Comparison of ENCODE assay signal across 19 mouse cellular contexts in the genomic region with DNA sequence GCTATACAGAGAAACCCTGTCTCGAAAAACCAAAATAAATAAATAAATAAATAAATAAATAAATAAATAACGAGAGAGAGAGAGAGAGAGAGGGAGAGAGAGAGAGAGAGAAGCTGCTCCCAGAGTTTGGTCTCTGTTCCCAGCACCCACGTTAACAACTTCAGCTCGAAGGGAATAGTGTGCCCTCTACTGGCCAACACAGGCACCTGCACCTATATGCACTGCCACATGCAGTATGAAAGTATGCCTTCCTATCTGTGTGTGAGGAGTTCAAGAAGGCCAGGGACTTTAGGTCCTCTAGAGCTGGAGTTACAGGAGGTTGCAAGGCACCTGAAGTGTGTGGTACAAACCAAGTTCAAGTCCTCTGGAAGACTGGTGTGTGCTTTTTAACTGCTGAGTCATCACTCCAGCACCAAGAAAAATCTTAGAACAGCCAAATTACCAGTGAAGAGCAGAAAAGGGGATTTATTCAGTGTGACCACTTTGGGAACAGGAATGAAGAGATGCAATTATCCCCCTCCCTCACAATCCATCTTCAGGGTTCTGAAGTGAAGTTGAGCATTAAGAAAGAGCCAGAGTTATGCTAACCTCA. TPM values are rescaled to one million over a fixed set of nuclear protein-coding genes. Genes with fewer than 3 reads are reported as not detected.
DNase-seq lines count a peak whose midpoint lies in the region; ATAC-seq and TF ChIP-seq lines count a peak whose summit lies in the region.
"Had no signal": no experiment of that assay in that cellular context is flagged by ENCODE, and none has a peak within 500 bp of the region (broad histone marks: within the 10 kb centered on the region; RNA-seq: fewer than 3 reads in every experiment).

No protein-coding gene starts in this region.

- no peak for DNase-seq in kidney, adult 18-20 months
- DNase-seq in lung, postnatal 0 days (ENCODE audit: low spot score) = no peak
- DNase-seq in lung, postnatal 4 days = no peak
- no peak for DNase-seq in G1E (ENCODE audit: low spot score)
- no peak for DNase-seq in stomach, postnatal 0 days (ENCODE audit: low spot score)
- DNase-seq in forebrain, embryonic 10.5 days (ENCODE audit: extremely low spot score, low spot score) = no peak
- DNase-seq: adrenal gland, adult 8-10 months; cerebellum, adult 9-10 months; embryo, embryonic 11 days; heart, postnatal 10 days; lung, adult 2 months; thymus, adult 18-20 months had no signal

- H3K27me3 ChIP-seq in kidney, embryonic 14.5 days (ENCODE audit: control insufficient read depth, insufficient read depth, low read length) = peaks cover 24% of the 10 kb centered on the region
- 0 out of 2 replicates have a peak, but pooled peaks cover 6% of the 10 kb centered on the region for H3K27me3 ChIP-seq in lung, postnatal 0 days (replicated peaks; ENCODE audit: insufficient read depth, low read length)
- peaks cover 9% of the 10 kb centered on the region; the same call in 1 of the 2 replicates for H3K27me3 ChIP-seq in G1E (ENCODE audit: insufficient read depth, low read length)
- H3K27me3 ChIP-seq in stomach, postnatal 0 days (ENCODE audit: control insufficient read depth, insufficient read depth, low read length) = no peaks in the 10 kb centered on the region
- H3K27me3 ChIP-seq in forebrain, embryonic 10.5 days (ENCODE audit: poor library complexity, severe bottlenecking) = peaks cover 33% of the 10 kb centered on the region

- 92% methylated on average over 3 of the region's 4 CpGs for WGBS in kidney, embryonic 14.5 days
- 95% methylated on average over 4 of the region's 4 CpGs for WGBS in lung, postnatal 0 days
- 96% methylated on average over 4 of the region's 4 CpGs for WGBS in stomach, postnatal 0 days
- WGBS in forebrain, embryonic 10.5 days = 94% methylated on average over 4 of the region's 4 CpGs

- ATAC-seq in kidney, embryonic 14.5 days (ENCODE audit: low FRiP score, low TSS enrichment) = no peak
- no peak for ATAC-seq in lung, postnatal 0 days
- ATAC-seq in G1E (ENCODE audit: extremely low read depth, insufficient number of reproducible peaks, low FRiP score, poor library complexity, severe bottlenecking) = no peak
- no peak for ATAC-seq in stomach, postnatal 0 days (ENCODE audit: low FRiP score, low TSS enrichment)
- ATAC-seq: CD4-positive, CD25-positive, alpha-beta regulatory T cell, adult 4 months; forebrain, embryonic 15.5 days; hindbrain, embryonic 16.5 days; midbrain, embryonic 15.5 days had no signal

- H3K9me3 ChIP-seq in kidney, embryonic 14.5 days (ENCODE audit: control insufficient read depth, low read length) = no peaks in the 10 kb centered on the region
- no peaks in the 10 kb centered on the region for H3K9me3 ChIP-seq in lung, postnatal 0 days (ENCODE audit: low read length)
- H3K9me3 ChIP-seq in G1E (replicated peaks) = peaks cover 5% of the 10 kb centered on the region
- H3K9me3 ChIP-seq in stomach, postnatal 0 days (ENCODE audit: control insufficient read depth, low read length) = no peaks in the 10 kb centered on the region
- H3K9me3 ChIP-seq in forebrain, embryonic 10.5 days = peaks cover 8% of the 10 kb centered on the region; the same call in 1 of the 2 replicates
- H3K9me3 ChIP-seq: forebrain, embryonic 15.5 days; midbrain, embryonic 15.5 days had no signal

- no peak overlapping the region for H3K4me3 ChIP-seq in kidney, embryonic 14.5 days (ENCODE audit: low read length)
- no peak overlapping the region for H3K4me3 ChIP-seq in lung, postnatal 0 days (ENCODE audit: low read depth, low read length)
- H3K4me3 ChIP-seq in G1E (ENCODE audit: low read depth, low read length) = no peak overlapping the region
- H3K4me3 ChIP-seq in stomach, postnatal 0 days (ENCODE audit: low read depth, low read length) = no peak overlapping the region
- H3K4me3 ChIP-seq in forebrain, embryonic 10.5 days = no peak overlapping the region
- H3K4me3 ChIP-seq: forebrain, embryonic 15.5 days; limb, embryonic 12.5 days; midbrain, embryonic 15.5 days had no signal

- 0 out of 2 replicates have a peak, but pooled peaks cover 3% of the 10 kb centered on the region for H3K4me1 ChIP-seq in kidney, embryonic 14.5 days (ENCODE audit: control insufficient read depth, insufficient read depth, low read length)
- H3K4me1 ChIP-seq in lung, postnatal 0 days (ENCODE audit: insufficient read depth, low read depth, low read length) = no peaks in the 10 kb centered on the region
- peaks cover 6% of the 10 kb centered on the region for H3K4me1 ChIP-seq in G1E (ENCODE audit: insufficient read depth, low read depth, low read length)
- H3K4me1 ChIP-seq in stomach, postnatal 0 days (replicated peaks; ENCODE audit: control insufficient read depth, insufficient read depth) = no peaks in the 10 kb centered on the region
- peaks cover 15% of the 10 kb centered on the region for H3K4me1 ChIP-seq in forebrain, embryonic 10.5 days

- H3K9ac ChIP-seq in kidney, embryonic 14.5 days (ENCODE audit: low read depth, low read length) = no peak overlapping the region
- no peak overlapping the region for H3K9ac ChIP-seq in lung, postnatal 0 days (replicated peaks; ENCODE audit: low read depth)
- H3K9ac ChIP-seq in stomach, postnatal 0 days (ENCODE audit: low read length) = no peak overlapping the region
- H3K9ac ChIP-seq: forebrain, embryonic 15.5 days; limb, embryonic 12.5 days; midbrain, embryonic 15.5 days had no signal

- TF ChIP-seq EP300 in lung, postnatal 0 days (IDR thresholded peaks at IDR 0.05) = no peak
- TF ChIP-seq EP300 in stomach, postnatal 0 days (optimal IDR thresholded peaks at IDR 0.05) = no peak

- H3K36me3 ChIP-seq in kidney, embryonic 14.5 days (ENCODE audit: control insufficient read depth, insufficient read depth, low read length) = no peaks in the 10 kb centered on the region
- H3K36me3 ChIP-seq in lung, postnatal 0 days (ENCODE audit: insufficient read depth, low read length) = no peaks in the 10 kb centered on the region
- no peaks in the 10 kb centered on the region for H3K36me3 ChIP-seq in G1E (replicated peaks)
- H3K36me3 ChIP-seq in stomach, postnatal 0 days (ENCODE audit: control insufficient read depth, insufficient read depth, low read length) = no peaks in the 10 kb centered on the region
- H3K36me3 ChIP-seq in forebrain, embryonic 10.5 days (replicated peaks) = no peaks in the 10 kb centered on the region
- H3K36me3 ChIP-seq: forebrain, embryonic 15.5 days; limb, embryonic 12.5 days; midbrain, embryonic 15.5 days had no signal

- peak; percentile 51 for TF ChIP-seq CTCF in lung, postnatal 0 days (IDR thresholded peaks at IDR 0.05)
- TF ChIP-seq CTCF in G1E (IDR thresholded peaks at IDR 0.05; ENCODE audit: low read depth, low read length) = peak; percentile 17; the same call in 1 of the 2 replicates
- TF ChIP-seq CTCF in stomach, postnatal 0 days (IDR thresholded peaks at IDR 0.05; ENCODE audit: low read depth) = peak; percentile 56

- H3K27ac ChIP-seq in kidney, embryonic 14.5 days (ENCODE audit: low read depth, low read length) = peak overlapping the region; percentile 53; the same call in 1 of the 2 replicates
- H3K27ac ChIP-seq in lung, postnatal 0 days (ENCODE audit: low read length) = no peak overlapping the region
- H3K27ac ChIP-seq in stomach, postnatal 0 days (replicated peaks) = no peak overlapping the region
- no peak overlapping the region for H3K27ac ChIP-seq in forebrain, embryonic 10.5 days
- H3K27ac ChIP-seq: forebrain, embryonic 15.5 days; limb, embryonic 12.5 days; midbrain, embryonic 15.5 days had no signal

- no peak overlapping the region for H3K4me2 ChIP-seq in kidney, embryonic 14.5 days (replicated peaks; ENCODE audit: low read depth, low read length)
- no peak overlapping the region for H3K4me2 ChIP-seq in lung, postnatal 0 days (replicated peaks; ENCODE audit: low read depth, low read length)
- H3K4me2 ChIP-seq in stomach, postnatal 0 days (replicated peaks; ENCODE audit: low read depth) = no peak overlapping the region
- H3K4me2 ChIP-seq: forebrain, embryonic 15.5 days; limb, embryonic 12.5 days; midbrain, embryonic 15.5 days had no signal

RNA-seq across cellular contexts. Expression of a gene that starts 3.7 kb away (rescaled TPM):
- 14.8 and 19.9 TPM in 2 replicates for polyA plus RNA-seq in kidney, embryonic 14.5 days (2014; fragmentation: Nextera tagmentation; extraction: Ambion mirVana)
- polyA plus RNA-seq in lung, postnatal 0 days (2015; fragmentation: Nextera tagmentation; extraction: Ambion mirVana) = 15.2 and 16.0 TPM in 2 replicates
- not detected in 2 replicates for total RNA-seq in G1E (2014; fragmentation: Nextera tagmentation)
- total RNA-seq in G1E (2017) = 0.06 and 0.11 TPM in 2 replicates
- polyA plus RNA-seq in G1E (2012) = not detected in 2 replicates
- 23.0 and 24.4 TPM in 2 replicates for polyA plus RNA-seq in stomach, postnatal 0 days (2015; fragmentation: Nextera tagmentation; extraction: Ambion mirVana)
- 0.53 and 0.59 TPM in 2 replicates for polyA plus RNA-seq in forebrain, embryonic 10.5 days (2016; fragmentation: Nextera tagmentation; extraction: Ambion mirVana)
- total RNA-seq: megakaryocyte progenitor cell, adult 5-6 weeks had no signal
- polyA plus RNA-seq: CD4-positive, CD25-positive, alpha-beta regulatory T cell, adult 4 months had no signal
